Mouse (Mus musculus) MEL (cell line): ENCODE data around the gene Cd300c2. TPM values are rescaled to one million over a fixed set of nuclear protein-coding genes. Genes with fewer than 3 reads are reported as not detected.

ENCODE experiments used
- DNase-seq: peaks from one replicate; pipeline ENCODE4 v3.0.0; 2011; ENCODE audit warnings: low read depth, low spot score
- H3K27ac ChIP-seq: 2 replicates; pipeline ENCODE4 v1.5.1; 2012; ENCODE audit warnings: low read depth, mild to moderate bottlenecking, control low read depth, low read length, moderate library complexity; ENCODE audit not compliant: control insufficient read depth
- H3K27me3 ChIP-seq, 2 experiments: fragments of 150-350 bp in 1 of 2; sonication (generic) in 1 of 2; 2 replicates each; pipeline ENCODE4 v1.6.1; 2012; ENCODE audit warnings: low read length in 2 of 2, mild to moderate bottlenecking in 2 of 2, improper control_type of control experiment in 1 of 2, moderate library complexity in 1 of 2; ENCODE audit not compliant: insufficient read depth in 2 of 2, control insufficient read depth in 1 of 2
- H3K36me3 ChIP-seq, 2 experiments: 2 replicates each; pipeline ENCODE4 v1.6.1; 2012 to 2014; ENCODE audit warnings: low read length in 2 of 2, improper control_type of control experiment in 1 of 2, inconsistent platforms in 1 of 2, mild to moderate bottlenecking in 1 of 2; ENCODE audit not compliant: insufficient read depth in 2 of 2, control insufficient read depth in 1 of 2
- H3K4me1 ChIP-seq, 2 experiments: fragments of 150-350 bp in 1 of 2; sonication (generic) in 1 of 2; 2 replicates each; pipeline ENCODE4 v1.6.1; 2012; ENCODE audit warnings: low read length in 2 of 2, improper control_type of control experiment in 1 of 2, mild to moderate bottlenecking in 1 of 2; ENCODE audit not compliant: insufficient read depth in 2 of 2, control insufficient read depth in 1 of 2
- H3K4me3 ChIP-seq, 2 experiments: fragments of 150-350 bp in 1 of 2; sonication (generic) in 1 of 2; 2 replicates each; pipeline ENCODE4 v1.5.1; 2012; ENCODE audit warnings: low read depth in 2 of 2, low read length in 2 of 2, mild to moderate bottlenecking in 2 of 2, moderate library complexity in 2 of 2, control low read depth in 1 of 2, improper control_type of control experiment in 1 of 2; ENCODE audit not compliant: control insufficient read depth in 1 of 2, insufficient read depth in 1 of 2
- H3K79me2 ChIP-seq: 2 replicates; pipeline ENCODE4 v1.6.1; 2012; ENCODE audit warnings: mild to moderate bottlenecking, low read length, moderate library complexity; ENCODE audit not compliant: control insufficient read depth, poor library complexity, insufficient read depth
- H3K9ac ChIP-seq: 2 replicates; pipeline ENCODE4 v1.6.1; 2012; ENCODE audit warnings: low read depth, mild to moderate bottlenecking, control low read depth, low read length, moderate library complexity; ENCODE audit not compliant: control insufficient read depth, poor library complexity, severe bottlenecking
- H3K9me3 ChIP-seq: fragments of 150-350 bp; sonication (generic); replicated peaks from 2 replicates; pipeline ENCODE4 v1.6.1; 2012; ENCODE audit warnings: mild to moderate bottlenecking, low read length, improper control_type of control experiment, moderate library complexity; ENCODE audit not compliant: insufficient read depth
- CHD1 ChIP-seq: IDR thresholded peaks from 2 replicates; pipeline ENCODE4 v1.6.1; 2012; ENCODE audit warnings: low read depth, mild to moderate bottlenecking, inconsistent platforms, low read length, improper control_type of control experiment
- NELFE ChIP-seq: IDR thresholded peaks from 2 replicates; pipeline ENCODE4 v1.6.1; 2011; ENCODE audit warnings: low read depth, low read length, improper control_type of control experiment
- ZKSCAN1 ChIP-seq: IDR thresholded peaks from 2 replicates; pipeline ENCODE4 v1.6.1; 2012; ENCODE audit warnings: low read depth, mild to moderate bottlenecking, inconsistent platforms, low read length, improper control_type of control experiment, moderate library complexity
- ZNF384 ChIP-seq: IDR thresholded peaks from 2 replicates; pipeline ENCODE4 v1.6.1; 2012; ENCODE audit warnings: low read depth, mild to moderate bottlenecking, inconsistent platforms, low read length, improper control_type of control experiment
- polyA plus RNA-seq, 2 experiments: library from polyadenylated mRNA; stranded (reverse) in 1 of 2; unstranded in 1 of 2; fragments of >175 nt in 1 of 2; fragments of >200 nt in 1 of 2; gene quantifications; 2 replicates each; pipeline versions ENCODE4 v1.2.1 to v1.2.4; 2012; ENCODE audit warnings: low replicate concordance in 2 of 2, low read depth in 1 of 2; ENCODE audit not compliant: insufficient read length in 2 of 2, insufficient read depth in 1 of 2, missing spikeins in 1 of 2
- total RNA-seq: library from RNA; depleted of rRNA; stranded (reverse); fragments of 300-350 nt; gene quantifications from 2 replicates; pipeline ENCODE4 v1.2.3, GENCODE M21; 2012; rRNA removed

The Cd300c2 gene
- total and polyA plus RNA-seq, 3 experiments: not detected

- DNase-seq: no peak
- no peak overlapping the region for H3K9ac ChIP-seq
- no peaks in the 10 kb centered on the region for H3K4me1 ChIP-seq
- no peak overlapping the region for H3K4me3 ChIP-seq
- H3K36me3 ChIP-seq: no peaks in the 10 kb centered on the region
- TF ChIP-seq ZNF384 (no peak), ZKSCAN1 (no peak), CHD1 (no peak), NELFE (no peak)
- TF ChIP-seq, all 39 proteins: peak for 0
- no peaks in the 10 kb centered on the region for H3K79me2 ChIP-seq
- H3K27me3 ChIP-seq: no peaks in the 10 kb centered on the region
- no peak overlapping the region for H3K27ac ChIP-seq
- H3K9me3 ChIP-seq: no peaks in the 10 kb centered on the region
Observed at GRCm38 (mm10) chr11:114960369-114960768, 41.3 kb downstream of the Cd300c2 start.

Other genes with a start within 250 kb of the Cd300c2 start
- not detected in 2 replicates for gene Kif19a, start 236.5 kb downstream of the Cd300c2 start, total RNA-seq
- not detected for gene Kif19a, start 236.5 kb downstream of the Cd300c2 start, polyA plus RNA-seq
- gene Btbd17, start 205.9 kb downstream of the Cd300c2 start, total RNA-seq: not detected in 2 replicates
- not detected for gene Btbd17, start 205.9 kb downstream of the Cd300c2 start, polyA plus RNA-seq
- not detected in 2 replicates for gene Gpr142, start 203.0 kb downstream of the Cd300c2 start, total RNA-seq
- not detected for gene Gpr142, start 203.0 kb downstream of the Cd300c2 start, polyA plus RNA-seq
- not detected in 2 replicates for gene Gprc5c, start 150.7 kb downstream of the Cd300c2 start, total RNA-seq
- not detected for gene Gprc5c, start 150.7 kb downstream of the Cd300c2 start, polyA plus RNA-seq
- not detected in 2 replicates for gene Cd300a, start 111.8 kb downstream of the Cd300c2 start, total RNA-seq
- under 1 TPM in 1 of 2 experiments, not detected in 1; 0.58 TPM for gene Cd300a, start 111.8 kb downstream of the Cd300c2 start, polyA plus RNA-seq
- gene Cd300lb, start 67.5 kb downstream of the Cd300c2 start, total RNA-seq: not detected in 2 replicates
- not detected for gene Cd300lb, start 67.5 kb downstream of the Cd300c2 start, polyA plus RNA-seq
- not detected in 2 replicates for gene Cd300c, start 32.7 kb downstream of the Cd300c2 start, total RNA-seq
- gene Cd300c, start 32.7 kb downstream of the Cd300c2 start, polyA plus RNA-seq: not detected
- not detected in 2 replicates for gene Cd300ld, start 12.0 kb downstream of the Cd300c2 start, total RNA-seq
- gene Cd300ld, start 12.0 kb downstream of the Cd300c2 start, polyA plus RNA-seq: not detected
- gene Cd300ld2, start 14.3 kb upstream of the Cd300c2 start, total RNA-seq: not detected in 2 replicates
- gene Cd300ld2, start 14.3 kb upstream of the Cd300c2 start, polyA plus RNA-seq: not detected
- gene Cd300ld4, start 25.1 kb upstream of the Cd300c2 start, total RNA-seq: not detected in 2 replicates
- gene Cd300ld4, start 25.1 kb upstream of the Cd300c2 start, polyA plus RNA-seq: not detected
- not detected in 2 replicates for gene Cd300ld5, start 35.9 kb upstream of the Cd300c2 start, total RNA-seq
- gene Cd300ld5, start 35.9 kb upstream of the Cd300c2 start, polyA plus RNA-seq: not detected
- gene Cd300ld3, start 46.5 kb upstream of the Cd300c2 start, total RNA-seq: not detected in 2 replicates
- gene Cd300ld3, start 46.5 kb upstream of the Cd300c2 start, polyA plus RNA-seq: not detected
- not detected in 2 replicates for gene Cd300e, start 60.3 kb upstream of the Cd300c2 start, total RNA-seq
- gene Cd300e, start 60.3 kb upstream of the Cd300c2 start, polyA plus RNA-seq: not detected
- 17.2 and 20.6 TPM in 2 replicates for gene Rab37, start 89.6 kb upstream of the Cd300c2 start, total RNA-seq
- 10 to 100 TPM in 1 of 2 experiments, not detected in 1; 14.6 TPM for gene Rab37, start 89.6 kb upstream of the Cd300c2 start, polyA plus RNA-seq
- 0.12 and 0.26 TPM in 2 replicates for gene Cd300lf, start 132.1 kb upstream of the Cd300c2 start, total RNA-seq
- gene Cd300lf, start 132.1 kb upstream of the Cd300c2 start, polyA plus RNA-seq: under 1 TPM in 1 of 2 experiments, not detected in 1; 0.46 TPM
- gene Slc9a3r1, start 161.5 kb upstream of the Cd300c2 start, total RNA-seq: 124 and 127 TPM in 2 replicates
- gene Slc9a3r1, start 161.5 kb upstream of the Cd300c2 start, polyA plus RNA-seq: 100 to 1,000 TPM in 1 of 2 experiments, not detected in 1; 112 TPM
- gene Tmem104, start 185.6 kb upstream of the Cd300c2 start, total RNA-seq: 23.4 and 24.8 TPM in 2 replicates
- gene Tmem104, start 185.6 kb upstream of the Cd300c2 start, polyA plus RNA-seq: 10 to 100 TPM in 1 of 2 experiments, not detected in 1; 21.9 TPM
- gene Nat9, start 186.0 kb upstream of the Cd300c2 start, total RNA-seq: 80.2 and 92.4 TPM in 2 replicates
- 10 to 100 TPM in 1 of 2 experiments, not detected in 1; 46.1 TPM for gene Nat9, start 186.0 kb upstream of the Cd300c2 start, polyA plus RNA-seq